Mouse (Mus musculus) neural tube, embryonic 11.5 days (tissue): ENCODE data around the gene Gm15517. TPM values are rescaled to one million over a fixed set of nuclear protein-coding genes. Genes with fewer than 3 reads are reported as not detected.

Source experiments
- ATAC-seq: fragments of 200-750 bp; cut with Nextera tagmentation; 2 replicates; pipeline ENCODE4 v1.8.0; 2017; ENCODE audit warnings: moderate number of reproducible peaks, mild to moderate bottlenecking, moderate TSS enrichment, moderate library complexity; ENCODE audit not compliant: insufficient read depth, low FRiP score, low TSS enrichment
- DNase-seq: peaks from one replicate; pipeline ENCODE4 v3.0.0-alpha.2; 2015; ENCODE audit warnings: low spot score
- H3K27ac ChIP-seq: fragments of 300-500 bp; sonication (generic); 2 replicates; pipeline ENCODE4 v1.5.1; 2014; ENCODE audit warnings: low read depth, mild to moderate bottlenecking, low read length
- H3K27me3 ChIP-seq: fragments of 300-500 bp; sonication (generic); 2 replicates; pipeline ENCODE4 v1.6.1; 2014; ENCODE audit warnings: mild to moderate bottlenecking, low read length, mixed read lengths; ENCODE audit not compliant: control insufficient read depth, insufficient read depth
- H3K36me3 ChIP-seq: fragments of 300-500 bp; sonication (generic); 2 replicates; pipeline ENCODE4 v1.6.1; 2014; ENCODE audit warnings: mild to moderate bottlenecking, low read length, moderate library complexity, mixed read lengths; ENCODE audit not compliant: control insufficient read depth, insufficient read depth
- H3K4me1 ChIP-seq: fragments of 300-500 bp; sonication (generic); 2 replicates; pipeline ENCODE4 v1.6.1; 2014; ENCODE audit warnings: low read length, mixed read lengths; ENCODE audit not compliant: control insufficient read depth, insufficient read depth
- H3K4me2 ChIP-seq: fragments of 300-500 bp; sonication (generic); 2 replicates; pipeline ENCODE4 v1.6.1; 2014; ENCODE audit warnings: low read depth, mild to moderate bottlenecking, moderate library complexity
- H3K4me3 ChIP-seq: fragments of 300-500 bp; sonication (generic); 2 replicates; pipeline ENCODE4 v1.5.1; 2014; ENCODE audit warnings: low read depth, low read length
- H3K9ac ChIP-seq: fragments of 300-500 bp; sonication (generic); 2 replicates; pipeline ENCODE4 v1.6.1; 2014; ENCODE audit warnings: mild to moderate bottlenecking, low read length
- H3K9me3 ChIP-seq: fragments of 300-500 bp; sonication (generic); 2 replicates; pipeline ENCODE4 v1.6.1; 2016; ENCODE audit warnings: low read length; ENCODE audit not compliant: control insufficient read depth
- WGBS: fragments of 180-500 bp; shearing (Covaris S2); extraction: QIAGEN DNeasy Blood & Tissue Kit; methylation state at CpG from one replicate; pipeline ENCODE4 v1.1.7; 2014; 5-methylcytosine and 5-hydroxymethylcytosine counted together
- polyA plus RNA-seq: library from polyadenylated mRNA; unstranded; fragments of >200 nt; fragmentation: Nextera tagmentation; extraction: Ambion mirVana; gene quantifications from 2 replicates; pipeline ENCODE4 v1.2.1, GENCODE M21; 2014

Gm15517 gene
- polyA plus RNA-seq, 1 experiment from 2014 or later = not detected

DNA sequence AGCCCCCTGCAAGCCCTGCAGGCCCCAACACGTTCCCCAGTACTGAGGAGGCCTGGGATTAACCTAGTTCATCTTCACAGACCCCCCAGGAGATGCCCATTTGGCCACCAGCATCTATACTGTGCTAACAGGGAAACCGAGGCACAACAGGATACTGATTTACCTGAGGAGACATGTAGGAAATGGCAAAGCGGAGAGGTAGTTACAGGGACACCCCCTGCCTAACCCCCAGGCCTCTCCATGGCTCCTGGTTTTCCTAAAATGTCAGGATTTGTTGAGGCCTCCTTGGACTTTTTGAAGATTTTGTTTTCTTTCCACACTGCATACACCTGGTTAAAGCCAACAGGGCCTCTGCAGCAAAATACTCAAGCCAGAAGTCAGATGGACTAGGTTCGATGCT is 4.0 kb upstream of the Gm15517 start, which contains the start of gene Acp4:
Gene Acp4, minus strand, starts transcription at position 101 of the 400 bp plus-strand sequence.
- Histone ChIP-seq H3K9me3 (no peaks in the 10 kb centered on the region), H3K4me2 (no peak within 1 kb of the TSS), H3K4me3 (no peak within 1 kb of the TSS), H3K4me1 (no peaks in the 10 kb centered on the region), H3K36me3 (peaks cover 8% of the 10 kb centered on the region), H3K27me3 (no peaks in the 10 kb centered on the region), H3K27ac (no peak within 1 kb of the TSS), H3K9ac (no peak within 1 kb of the TSS)
- 74% methylated on average over 4 of the region's 4 CpGs for WGBS
- DNase-seq (no peak), ATAC-seq (no peak)

DNA sequence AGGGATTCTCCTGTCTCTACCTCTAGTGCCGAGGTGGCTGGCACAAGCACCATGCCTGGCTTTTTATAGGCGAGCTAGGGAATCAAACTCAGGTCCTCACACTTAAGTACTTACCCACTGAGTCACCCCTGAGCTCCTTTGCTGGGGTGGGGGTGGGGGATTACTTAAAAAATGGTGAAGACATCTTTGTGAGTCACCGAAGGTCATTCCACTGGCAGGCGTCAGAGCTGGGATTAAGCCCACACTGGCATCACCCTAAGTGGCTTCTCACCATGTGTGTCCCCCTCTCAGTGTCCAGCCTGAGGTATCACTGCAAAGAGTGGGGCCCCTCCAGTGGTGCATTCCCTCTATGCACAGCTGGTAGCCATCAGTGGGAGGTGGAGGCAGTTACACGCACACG is 837 bp upstream of the Gm15517 start:
- no peak overlapping the region for H3K9ac ChIP-seq
- H3K27ac ChIP-seq = no peak overlapping the region
- H3K36me3 ChIP-seq = no peaks in the 10 kb centered on the region
- H3K9me3 ChIP-seq = no peaks in the 10 kb centered on the region
- no peak overlapping the region for H3K4me2 ChIP-seq
- DNase-seq (no peak), ATAC-seq (no peak)
- 75% methylated on average over 6 of the region's 6 CpGs for WGBS
- H3K27me3 ChIP-seq = peaks cover 4% of the 10 kb centered on the region; the same call in 1 of the 2 replicates
- no peaks in the 10 kb centered on the region for H3K4me1 ChIP-seq
- H3K4me3 ChIP-seq = no peak overlapping the region

DNA sequence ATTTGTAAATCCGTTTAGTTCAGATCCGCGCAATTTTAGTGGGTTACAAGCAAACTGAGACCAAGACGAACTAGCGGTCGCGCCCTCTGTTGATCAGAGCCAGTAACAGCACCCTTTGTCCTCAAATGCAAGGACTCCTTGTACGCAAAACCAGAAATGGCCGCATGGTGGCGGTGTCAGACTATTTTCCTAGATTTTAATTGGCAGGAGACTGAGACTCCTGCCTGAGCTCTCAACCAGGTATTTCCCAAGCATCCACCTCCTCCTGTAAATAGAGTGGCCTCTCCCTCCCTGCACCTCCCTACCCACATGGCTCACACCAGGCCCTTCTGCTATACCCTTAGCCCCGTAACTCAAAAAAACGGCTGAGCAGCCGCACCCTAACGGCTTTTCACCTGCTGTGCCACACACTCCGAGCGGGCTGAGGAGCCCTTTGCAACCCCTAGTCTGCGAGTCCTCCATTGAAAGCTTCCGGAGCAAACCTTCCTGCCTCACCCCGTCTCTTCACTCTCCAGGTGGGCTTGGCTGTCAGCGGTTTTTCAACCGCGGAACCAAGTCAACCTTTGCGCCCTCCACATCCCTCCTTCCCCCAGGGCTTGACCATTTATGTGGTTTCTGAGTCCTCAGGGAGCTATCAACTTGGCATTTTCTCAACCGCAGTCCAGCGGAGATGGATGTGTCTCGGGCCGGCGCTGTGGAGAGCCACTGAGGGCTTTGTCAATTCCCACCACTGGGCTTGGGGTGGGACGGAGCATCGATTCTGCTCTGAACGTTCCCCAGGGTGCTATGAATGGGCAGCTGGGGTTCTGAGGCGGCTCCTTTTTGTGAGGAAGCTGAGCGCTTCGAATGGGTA is 1.8 kb downstream of the Gm15517 start:
- no peaks in the 10 kb centered on the region for H3K4me1 ChIP-seq
- H3K4me3 ChIP-seq = 0 out of 2 replicates have a peak overlapping the region, but pooled peaks have one; percentile 8
- no peaks in the 10 kb centered on the region for H3K36me3 ChIP-seq
- 2% methylated on average over 34 of the region's 34 CpGs for WGBS
- DNase-seq (peak; percentile 97), ATAC-seq (peak; percentile 73)
- no peaks in the 10 kb centered on the region for H3K9me3 ChIP-seq
- H3K4me2 ChIP-seq = peak overlapping the region; percentile 39
- H3K9ac ChIP-seq = no peak overlapping the region
- H3K27me3 ChIP-seq = peaks cover 4% of the 10 kb centered on the region; the same call in 1 of the 2 replicates
- H3K27ac ChIP-seq = no peak overlapping the region

DNA sequence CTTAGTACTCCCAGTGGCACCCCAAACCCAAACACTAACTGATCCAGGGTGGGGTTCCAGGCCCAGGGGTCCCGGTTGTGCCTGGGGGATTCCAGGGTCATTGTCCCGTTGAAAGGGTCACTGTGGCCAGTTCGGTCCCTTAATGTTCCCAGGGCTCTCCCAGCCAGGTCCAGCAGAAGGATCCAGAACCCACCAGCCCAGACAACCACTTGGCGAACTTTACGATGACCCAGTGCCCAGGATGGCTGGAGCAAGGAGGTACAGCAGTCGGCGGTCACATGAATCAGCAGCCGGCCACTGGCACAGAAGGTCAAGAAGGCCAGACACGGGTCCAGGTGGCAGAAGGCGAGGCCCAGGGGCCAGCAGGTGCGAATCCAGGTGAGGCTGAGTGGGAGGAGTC is 6.9 kb downstream of the Gm15517 start:
- Histone ChIP-seq H3K4me3 (no peak overlapping the region), H3K9me3 (no peaks in the 10 kb centered on the region), H3K36me3 (no peaks in the 10 kb centered on the region), H3K27ac (no peak overlapping the region), H3K4me2 (no peak overlapping the region), H3K27me3 (peaks cover 4% of the 10 kb centered on the region; the same call in 1 of the 2 replicates), H3K9ac (no peak overlapping the region), H3K4me1 (no peaks in the 10 kb centered on the region)
- no peak for DNase-seq
- WGBS = 82% methylated on average over 11 of the region's 11 CpGs
- ATAC-seq = no peak

DNA sequence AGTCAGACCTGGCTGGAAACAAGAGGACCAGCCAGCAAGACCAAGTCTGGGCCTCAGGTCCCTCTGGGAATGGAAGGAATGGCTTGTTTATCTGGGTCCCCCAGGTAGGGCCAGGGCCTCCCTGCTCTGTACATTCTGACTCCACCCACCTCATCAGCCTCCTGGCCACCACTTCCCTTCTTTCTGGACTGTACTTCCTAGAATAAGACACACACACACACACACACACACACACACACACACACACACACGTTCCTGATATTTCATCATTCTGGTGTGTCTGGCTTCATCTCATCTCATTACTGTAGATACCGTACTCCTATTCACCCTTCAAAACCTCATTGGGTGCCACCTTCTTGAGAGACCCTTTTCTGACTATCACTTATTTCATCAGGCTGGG is 8.2 kb downstream of the Gm15517 start:
- no peak overlapping the region for H3K4me3 ChIP-seq
- H3K27ac ChIP-seq = no peak overlapping the region
- ATAC-seq (no peak), DNase-seq (no peak)
- H3K4me1 ChIP-seq = no peaks in the 10 kb centered on the region
- H3K36me3 ChIP-seq = no peaks in the 10 kb centered on the region
- H3K4me2 ChIP-seq = no peak overlapping the region
- H3K27me3 ChIP-seq = peaks cover 4% of the 10 kb centered on the region; the same call in 1 of the 2 replicates
- WGBS = 77% methylated on average over 2 of the region's 2 CpGs
- no peak overlapping the region for H3K9ac ChIP-seq
- H3K9me3 ChIP-seq = no peaks in the 10 kb centered on the region

DNA sequence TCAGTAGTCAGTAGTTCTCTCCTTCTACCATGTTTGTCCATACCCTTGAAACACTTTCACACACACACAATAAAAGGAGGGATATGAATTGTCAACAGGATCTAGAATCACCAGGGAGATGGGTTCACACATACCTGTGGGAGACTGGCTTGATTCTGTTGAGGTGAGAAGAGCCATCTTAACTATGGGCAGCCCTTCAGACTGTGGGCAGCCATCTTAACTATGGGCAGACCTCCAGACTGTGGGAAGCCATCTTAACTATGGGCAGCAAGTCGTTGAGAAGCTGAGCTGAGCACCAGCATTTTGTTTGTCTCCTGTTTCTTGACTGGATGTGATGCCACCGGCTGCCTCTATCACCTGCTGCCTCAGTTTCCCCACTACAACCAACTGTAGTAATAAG is 10.1 kb downstream of the Gm15517 start:
- Histone ChIP-seq H3K4me2 (no peak overlapping the region), H3K27ac (no peak overlapping the region), H3K9me3 (no peaks in the 10 kb centered on the region), H3K9ac (no peak overlapping the region), H3K36me3 (no peaks in the 10 kb centered on the region), H3K4me3 (no peak overlapping the region), H3K27me3 (no peaks in the 10 kb centered on the region), H3K4me1 (no peaks in the 10 kb centered on the region)
- 70% methylated on average over 2 of the region's 2 CpGs for WGBS
- DNase-seq (no peak), ATAC-seq (no peak)

DNA sequence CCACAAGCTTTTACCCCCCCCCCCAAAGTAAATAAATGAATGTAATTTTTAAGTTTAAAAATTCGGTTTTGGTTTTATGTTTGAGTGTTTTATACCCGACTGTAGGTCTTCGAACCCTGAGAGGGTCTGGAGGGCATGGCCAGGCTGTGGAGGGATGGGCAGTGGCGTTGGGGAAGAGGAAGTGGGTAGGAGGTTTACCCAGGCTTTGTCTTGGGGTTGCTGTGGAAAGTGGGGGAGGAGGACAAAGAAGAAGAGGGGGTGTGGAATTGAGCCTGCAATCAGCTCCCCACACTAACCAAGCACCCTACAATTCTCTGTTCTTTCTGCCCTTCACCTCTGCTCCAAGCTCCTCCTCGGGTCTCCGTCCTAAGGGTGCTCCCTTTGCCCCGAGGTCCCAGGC is 11.3 kb downstream of the Gm15517 start:
- DNase-seq = no peak
- no peak overlapping the region for H3K4me3 ChIP-seq
- no peak overlapping the region for H3K27ac ChIP-seq
- no peaks in the 10 kb centered on the region for H3K9me3 ChIP-seq
- H3K4me2 ChIP-seq = no peak overlapping the region
- ATAC-seq = no peak
- no peaks in the 10 kb centered on the region for H3K27me3 ChIP-seq
- H3K36me3 ChIP-seq = no peaks in the 10 kb centered on the region
- H3K4me1 ChIP-seq = no peaks in the 10 kb centered on the region
- H3K9ac ChIP-seq = no peak overlapping the region
- WGBS = 95% methylated on average over 7 of the region's 7 CpGs

DNA sequence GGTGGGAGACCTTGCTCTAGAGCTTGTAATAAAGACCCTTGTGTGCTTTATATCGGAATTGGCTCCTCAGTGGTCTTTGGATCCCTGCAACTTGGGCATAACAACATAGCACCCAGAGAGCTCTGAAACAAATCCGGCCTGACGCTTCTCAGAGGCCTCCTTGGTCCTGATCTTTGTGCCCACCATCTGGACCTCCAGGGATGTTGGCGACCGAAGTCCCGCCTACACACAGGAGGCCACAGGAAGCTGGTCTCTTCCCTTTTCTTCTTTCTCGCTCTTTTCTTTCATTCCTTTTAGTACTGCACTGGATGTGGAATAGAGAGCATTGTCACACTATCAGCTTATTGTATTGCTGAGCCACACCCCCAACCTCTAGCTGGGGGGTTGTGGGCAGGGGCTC is 12.2 kb downstream of the Gm15517 start:
- Histone ChIP-seq H3K27ac (no peak overlapping the region), H3K36me3 (no peaks in the 10 kb centered on the region), H3K4me2 (no peak overlapping the region), H3K9ac (no peak overlapping the region), H3K27me3 (no peaks in the 10 kb centered on the region), H3K4me1 (no peaks in the 10 kb centered on the region), H3K9me3 (no peaks in the 10 kb centered on the region), H3K4me3 (no peak overlapping the region)
- ATAC-seq = no peak
- no peak for DNase-seq
- WGBS = 66% methylated on average over 7 of the region's 7 CpGs

DNA sequence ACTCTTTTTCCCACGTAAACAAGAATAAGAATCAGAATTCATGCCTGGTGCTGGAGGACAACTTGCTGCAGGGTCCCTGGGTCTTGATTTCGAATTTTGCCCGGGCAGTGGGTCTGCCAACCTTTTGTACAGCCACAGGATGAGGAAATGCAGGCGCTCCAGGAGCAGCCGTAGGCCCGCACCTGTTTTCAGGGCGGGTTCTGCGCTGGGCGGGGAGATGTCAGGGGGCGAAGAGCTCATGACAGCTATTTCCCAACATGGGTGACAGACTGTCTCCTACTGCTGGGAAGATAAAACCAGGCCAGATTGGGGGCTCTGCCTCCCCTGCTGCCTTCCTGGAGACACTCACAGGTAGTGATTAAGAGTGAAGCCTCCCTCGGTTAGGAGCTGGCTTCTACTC is 12.8 kb downstream of the Gm15517 start:
- 34% methylated on average over 11 of the region's 11 CpGs for WGBS
- Histone ChIP-seq H3K4me2 (no peak overlapping the region), H3K4me3 (no peak overlapping the region), H3K9me3 (no peaks in the 10 kb centered on the region), H3K27me3 (no peaks in the 10 kb centered on the region), H3K36me3 (no peaks in the 10 kb centered on the region), H3K27ac (no peak overlapping the region), H3K9ac (no peak overlapping the region), H3K4me1 (no peaks in the 10 kb centered on the region)
- ATAC-seq (no peak), DNase-seq (no peak)
